Mouse (Mus musculus): ENCODE results near the gene Irak2. TPM values are rescaled to one million over a fixed set of nuclear protein-coding genes. Genes with fewer than 3 reads are reported as not detected.

Irak2 gene
- polyA plus RNA-seq, 1 experiment from 2014 or later, result 34.6 TPM

GRCm38 (mm10) chr6:113721061-113721460, 82.8 kb downstream of the Irak2 start:
- DNase-seq (ENCODE audit: low read depth, low spot score), result no peak
- CTCF ChIA-PET, result interaction anchor here (0.6 kb wide), 1 partner anchor 1365 kb away, joined by 3 read pairs; no protein-coding TSS in a partner anchor
- POLR2A ChIA-PET, result no interaction called here
- in situ Hi-C loops (cut with MboI; ENCODE audit: low pct_unique_long_range_greater_than_20kb), result no loop called here
- no peaks in the 10 kb centered on the region for H3K27me3 ChIP-seq
- no peak for ATAC-seq
- TF ChIP-seq CTCF (IDR thresholded peaks at IDR 0.05), result no peak

GRCm38 (mm10) chr6:113728181-113728580, 89.9 kb downstream of the Irak2 start:
- no peak for DNase-seq (ENCODE audit: low read depth, low spot score)
- POLR2A ChIA-PET, result no interaction called here
- no peak for ATAC-seq
- TF ChIP-seq CTCF (IDR thresholded peaks at IDR 0.05), result no peak
- no peaks in the 10 kb centered on the region for H3K27me3 ChIP-seq
- in situ Hi-C loops (cut with MboI; ENCODE audit: low pct_unique_long_range_greater_than_20kb), result no loop called here
- CTCF ChIA-PET, result interaction anchor here (1.0 kb wide), 1 partner anchor 9 kb away, joined by 5 read pairs; the partner anchor contains the start of gene Ghrl

DNA sequence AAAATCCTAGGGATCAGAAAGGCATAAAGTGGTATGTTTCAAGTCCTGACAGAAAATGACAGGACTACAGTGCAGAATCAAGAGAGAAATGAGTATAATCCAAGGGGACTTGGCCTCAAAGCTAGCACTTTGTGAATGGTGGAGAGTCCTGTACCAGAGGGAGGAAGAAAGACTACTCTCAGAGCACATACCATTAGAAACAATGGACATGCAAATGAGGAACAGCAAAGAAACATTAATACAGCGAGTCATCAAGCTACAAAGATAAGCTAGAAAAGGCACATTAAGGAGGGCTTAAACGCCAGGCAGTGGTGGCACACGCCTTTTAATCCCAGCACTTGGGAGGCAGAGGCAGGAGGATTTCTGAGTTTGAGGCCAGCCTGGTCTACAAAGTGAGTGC, 93.0 kb downstream of the Irak2 start:
- H3K27me3 ChIP-seq, result no peaks in the 10 kb centered on the region
- ChIA-PET CTCF (interaction anchor here (1.1 kb wide), 1 partner anchor 9 kb away, joined by 3 read pairs; the partner anchor contains the start of gene Sec13), POLR2A (no interaction called here)
- DNase-seq (ENCODE audit: low read depth, low spot score), result no peak
- no peak for ATAC-seq
- in situ Hi-C loops (cut with MboI; ENCODE audit: low pct_unique_long_range_greater_than_20kb), result no loop called here
- TF ChIP-seq CTCF (IDR thresholded peaks at IDR 0.05), result no peak

GRCm38 (mm10) chr6:113737318-113738046, 99.2 kb downstream of the Irak2 start:
- in situ Hi-C loops (cut with MboI; ENCODE audit: low pct_unique_long_range_greater_than_20kb), result no loop called here
- ATAC-seq (no peak), DNase-seq (ENCODE audit: low read depth, low spot score) (no peak)
- ChIA-PET POLR2A (interaction anchor here (1.0 kb wide), 1 partner anchor 46 kb away, joined by 4 read pairs; no protein-coding TSS in a partner anchor), CTCF (no interaction called here)
- peaks cover 5% of the 10 kb centered on the region for H3K27me3 ChIP-seq
- no peak for TF ChIP-seq CTCF (IDR thresholded peaks at IDR 0.05)

GRCm38 (mm10) chr6:113740236-113741217, 102.3 kb downstream of the Irak2 start, which contains the start of gene Sec13:
Gene Sec13, minus strand, starts transcription at chr6:113740743.
- peak; percentile 31 for DNase-seq (ENCODE audit: low read depth, low spot score)
- in situ Hi-C loops (cut with MboI; ENCODE audit: low pct_unique_long_range_greater_than_20kb), result no loop called here
- CTCF ChIA-PET, result interaction anchor here (1.2 kb wide), 1 partner anchor 10 kb away, joined by 3 read pairs; no protein-coding TSS in a partner anchor
- H3K27me3 ChIP-seq, result peaks cover 30% of the 10 kb centered on the region
- TF ChIP-seq CTCF (IDR thresholded peaks at IDR 0.05), result no peak
- POLR2A ChIA-PET, result no interaction called here
- ATAC-seq, result peak; percentile 76

- POLR2A ChIA-PET, result no interaction called here
- in situ Hi-C loops (cut with MboI; ENCODE audit: low pct_unique_long_range_greater_than_20kb), result no loop called here
- H3K27me3 ChIP-seq, result peaks cover 37% of the 10 kb centered on the region
- ATAC-seq (no peak), DNase-seq (ENCODE audit: low read depth, low spot score) (no peak)
- TF ChIP-seq CTCF (IDR thresholded peaks at IDR 0.05), result no peak
- CTCF ChIA-PET, result no interaction called here
These were observed 103.2 kb downstream of the Irak2 start for GRCm38 (mm10) chr6:113741425-113741824.

- no peak for TF ChIP-seq CTCF (IDR thresholded peaks at IDR 0.05)
- ChIA-PET POLR2A (no interaction called here), CTCF (no interaction called here)
- in situ Hi-C loops (cut with MboI; ENCODE audit: low pct_unique_long_range_greater_than_20kb), result no loop called here
- peaks cover 44% of the 10 kb centered on the region for H3K27me3 ChIP-seq
- DNase-seq (ENCODE audit: low read depth, low spot score) (no peak), ATAC-seq (no peak)
These were observed 104.1 kb downstream of the Irak2 start for GRCm38 (mm10) chr6:113742321-113742720.

DNA sequence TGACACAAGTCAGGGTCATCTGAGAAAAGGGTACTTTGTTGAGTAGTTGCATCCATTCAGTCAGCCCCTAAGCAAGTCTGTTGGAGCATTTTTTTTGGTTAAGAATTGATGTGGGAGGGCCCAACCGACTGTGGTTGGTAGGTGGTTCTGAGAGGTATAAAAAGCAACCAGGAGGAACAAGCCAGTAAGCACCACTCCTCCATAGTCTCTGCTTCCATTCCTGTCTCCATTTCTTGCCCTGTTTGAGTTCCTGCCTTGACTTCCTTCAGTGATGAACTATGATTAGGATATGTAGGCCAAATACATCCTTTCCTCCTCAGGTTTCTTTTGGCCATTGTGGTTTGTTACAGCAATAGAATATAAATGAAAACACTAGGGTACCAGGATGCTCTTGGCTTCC, 104.8 kb downstream of the Irak2 start:
- ChIA-PET CTCF (no interaction called here), POLR2A (no interaction called here)
- in situ Hi-C loops (cut with MboI; ENCODE audit: low pct_unique_long_range_greater_than_20kb), result no loop called here
- no peak for DNase-seq (ENCODE audit: low read depth, low spot score)
- no peak for TF ChIP-seq CTCF (IDR thresholded peaks at IDR 0.05)
- no peak for ATAC-seq
- peaks cover 49% of the 10 kb centered on the region for H3K27me3 ChIP-seq

Other genes starting within 250 kb of the Irak2 start
- 10.1 TPM for gene Ttll3, start 249.2 kb upstream of the Irak2 start, polyA plus RNA-seq (2021)
- gene Rpusd3, start 219.1 kb upstream of the Irak2 start, polyA plus RNA-seq (2021), result 16.6 TPM
- gene Cidec, start 202.7 kb upstream of the Irak2 start, polyA plus RNA-seq (2021), result not detected
- gene Jagn1, start 195.9 kb upstream of the Irak2 start, polyA plus RNA-seq (2021), result 120 TPM
- gene Il17re, start 180.0 kb upstream of the Irak2 start, polyA plus RNA-seq (2021), result 1.7 TPM
- gene Il17rc, start 167.0 kb upstream of the Irak2 start, polyA plus RNA-seq (2021), result 242 TPM
- 131 TPM for gene Creld1, start 155.2 kb upstream of the Irak2 start, polyA plus RNA-seq (2021)
- gene Prrt3, start 136.5 kb upstream of the Irak2 start, polyA plus RNA-seq (2021), result 0.63 TPM
- gene Emc3, start 106.8 kb upstream of the Irak2 start, polyA plus RNA-seq (2021), result 162 TPM
- 8.2 TPM for gene Fancd2, start 106.8 kb upstream of the Irak2 start, polyA plus RNA-seq (2021)
- gene Fancd2os, start 37.8 kb upstream of the Irak2 start, polyA plus RNA-seq (2021), result not detected
- gene Brk1, start 33.7 kb upstream of the Irak2 start, polyA plus RNA-seq (2021), result 167 TPM
- gene Vhl, start 14.5 kb upstream of the Irak2 start, polyA plus RNA-seq (2021), result 29.5 TPM
- gene Tatdn2, start 58.6 kb downstream of the Irak2 start, polyA plus RNA-seq (2021), result 56.3 TPM
- gene Ghrl, start 81.4 kb downstream of the Irak2 start, polyA plus RNA-seq (2021), result 1.5 TPM
- gene Sec13, start 102.3 kb downstream of the Irak2 start, polyA plus RNA-seq (2021), result 181 TPM

Data from Patski (cell line).